Mouse (Mus musculus): ENCODE data around the gene Rab33b. TPM values are rescaled to one million over a fixed set of nuclear protein-coding genes. Genes with fewer than 3 reads are reported as not detected.
A peak's percentile ranks its signal among the peaks of the same experiment; 100 is the strongest.
"Not testable (repeated sequence)": the region's sequence is repeated elsewhere in the genome, so short reads cannot be mapped to it uniquely, and the experiment has no call there.

Rab33b gene
- 12.8 and 14.1 TPM in 2 replicates for polyA plus RNA-seq (2016; fragmentation: Nextera tagmentation; extraction: Ambion mirVana)

DNA sequence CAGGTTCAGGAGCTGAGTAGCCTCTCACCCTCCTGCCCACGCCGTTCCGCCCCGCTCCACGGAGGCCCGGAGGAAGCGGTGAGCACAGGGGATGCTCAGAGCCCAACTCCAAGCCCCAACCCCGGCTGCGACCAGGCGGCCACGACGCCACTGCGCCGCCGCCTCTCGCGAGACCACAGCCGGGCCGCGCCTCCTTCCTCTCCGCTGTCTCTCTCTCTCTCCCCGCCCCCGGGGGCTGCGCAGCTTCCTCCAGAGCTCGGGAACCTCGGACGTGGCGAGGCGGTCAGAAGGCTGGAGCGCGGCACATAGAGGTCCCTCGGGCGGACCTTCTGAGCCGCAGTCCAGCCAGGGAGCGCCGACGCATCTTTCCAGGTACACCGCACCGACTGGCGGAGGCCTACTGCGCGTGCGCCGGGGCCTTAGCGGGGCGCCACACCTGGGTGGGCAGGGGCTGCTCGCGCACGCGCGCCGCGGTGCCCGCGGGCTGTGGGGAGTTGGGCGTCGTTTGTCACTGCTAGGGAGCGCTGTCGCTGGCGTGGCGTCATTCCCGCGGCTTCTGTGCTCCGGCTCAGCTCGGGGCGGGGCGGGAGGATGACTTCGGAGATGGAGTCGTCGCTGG, at the start of gene Rab33b:
Gene Rab33b (plus strand): TSS at position 180 of the 619 bp plus-strand sequence.
- peaks cover 17% of the 10 kb centered on the region for H3K36me3 ChIP-seq
- no peaks in the 10 kb centered on the region for H3K27me3 ChIP-seq (ENCODE audit: low read depth, poor library complexity, severe bottlenecking)
- WGBS = under 1% methylated on average over 70 of the region's 70 CpGs

GRCm38 (mm10) chr3:51434364-51434763, 49.4 kb upstream of the Rab33b start:
- H3K27me3 ChIP-seq (ENCODE audit: low read depth, poor library complexity, severe bottlenecking); H3K4me3 ChIP-seq; H3K9me3 ChIP-seq (replicated peaks); H3K27ac ChIP-seq (replicated peaks); DNase-seq (ENCODE audit: low spot score); H3K4me1 ChIP-seq: not testable (repeated sequence)
- 85% methylated on average over 5 of the region's 5 CpGs for WGBS
- peaks cover 56% of the 10 kb centered on the region for H3K36me3 ChIP-seq

More for the DNA sequence above, at the start of gene Rab33b:
- Histone ChIP-seq H3K4me3 (peak within 1 kb of the TSS; percentile 82), H3K27ac (replicated peaks) (peak within 1 kb of the TSS; percentile 93), H3K4me1 (peaks cover 27% of the 10 kb centered on the region), H3K9me3 (replicated peaks) (no peaks in the 10 kb centered on the region)
- peak; percentile 95 for DNase-seq (ENCODE audit: low spot score)

GRCm38 (mm10) chr3:51434871-51435595, 48.7 kb upstream of the Rab33b start:
- H3K9me3 ChIP-seq (replicated peaks) = no peaks in the 10 kb centered on the region; the same call in 1 of the 2 replicates
- no peak overlapping the region for H3K27ac ChIP-seq (replicated peaks)
- 94% methylated on average over 3 of the region's 3 CpGs for WGBS
- H3K4me1 ChIP-seq = no peaks in the 10 kb centered on the region
- no peak for DNase-seq (ENCODE audit: low spot score)
- no peak overlapping the region for H3K4me3 ChIP-seq
- peaks cover 61% of the 10 kb centered on the region for H3K36me3 ChIP-seq
- H3K27me3 ChIP-seq (ENCODE audit: low read depth, poor library complexity, severe bottlenecking) = no peaks in the 10 kb centered on the region

GRCm38 (mm10) chr3:51468530-51468929, 15.2 kb upstream of the Rab33b start:
- WGBS = 96% methylated on average over 2 of the region's 2 CpGs
- H3K4me3 ChIP-seq = no peak overlapping the region
- peaks cover 98% of the 10 kb centered on the region for H3K36me3 ChIP-seq
- no peaks in the 10 kb centered on the region for H3K4me1 ChIP-seq
- H3K27ac ChIP-seq (replicated peaks) = no peak overlapping the region
- DNase-seq (ENCODE audit: low spot score) = no peak
- H3K27me3 ChIP-seq (ENCODE audit: low read depth, poor library complexity, severe bottlenecking) = no peaks in the 10 kb centered on the region
- H3K9me3 ChIP-seq (replicated peaks) = no peaks in the 10 kb centered on the region

GRCm38 (mm10) chr3:51475706-51476105, 8.0 kb upstream of the Rab33b start:
- Histone ChIP-seq H3K36me3 (peaks cover 51% of the 10 kb centered on the region), H3K4me3 (no peak overlapping the region), H3K4me1 (no peaks in the 10 kb centered on the region), H3K27me3 (ENCODE audit: low read depth, poor library complexity, severe bottlenecking) (no peaks in the 10 kb centered on the region), H3K27ac (replicated peaks) (no peak overlapping the region), H3K9me3 (replicated peaks) (no peaks in the 10 kb centered on the region)
- no peak for DNase-seq (ENCODE audit: low spot score)
- WGBS = 86% methylated on average over 4 of the region's 4 CpGs

DNA sequence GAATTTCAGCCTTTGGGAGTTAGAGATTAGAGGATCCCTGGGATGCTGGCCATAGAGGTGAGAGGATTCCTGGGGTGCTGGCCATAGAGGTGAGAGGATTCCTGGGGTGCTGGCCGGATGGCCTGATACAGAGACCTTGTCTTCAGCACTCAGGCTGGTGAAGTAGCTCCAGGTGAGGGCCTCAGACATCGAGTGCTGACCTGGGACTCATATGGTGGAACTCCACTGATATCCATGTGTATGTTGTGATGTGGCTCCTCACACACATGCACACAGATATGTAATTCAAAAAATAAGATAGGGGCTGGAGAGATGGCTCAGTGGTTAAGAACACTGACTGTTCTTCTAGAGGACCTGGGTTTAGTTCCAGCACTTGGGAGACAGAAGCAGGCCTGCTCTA, 3.8 kb upstream of the Rab33b start:
- no peak overlapping the region for H3K27ac ChIP-seq (replicated peaks)
- peaks cover 18% of the 10 kb centered on the region for H3K4me1 ChIP-seq
- H3K27me3 ChIP-seq (ENCODE audit: low read depth, poor library complexity, severe bottlenecking) = no peaks in the 10 kb centered on the region
- no peak overlapping the region for H3K4me3 ChIP-seq
- peaks cover 10% of the 10 kb centered on the region for H3K36me3 ChIP-seq
- no peak for DNase-seq (ENCODE audit: low spot score)
- WGBS = 49% methylated on average over 2 of the region's 2 CpGs
- no peaks in the 10 kb centered on the region for H3K9me3 ChIP-seq (replicated peaks)

DNA sequence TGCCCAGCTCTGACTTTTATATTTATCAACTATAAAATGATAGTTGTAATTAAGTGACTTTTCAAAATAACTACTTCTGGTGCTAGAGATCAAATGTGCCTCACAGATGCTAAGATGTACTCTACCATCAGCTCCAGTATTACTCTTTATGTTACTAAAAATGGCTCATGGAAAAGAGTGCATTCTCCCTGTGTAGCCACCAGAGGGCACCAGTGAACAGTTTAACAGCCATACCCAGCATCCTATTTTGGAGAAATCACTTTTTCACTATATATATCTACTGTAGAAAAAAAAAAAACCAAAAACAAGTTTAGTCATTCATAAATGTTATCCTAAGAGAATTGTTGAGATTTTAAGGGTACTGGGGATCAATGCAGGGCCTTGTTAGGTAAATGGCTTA, 2.7 kb upstream of the Rab33b start:
- Histone ChIP-seq H3K27me3 (ENCODE audit: low read depth, poor library complexity, severe bottlenecking) (no peaks in the 10 kb centered on the region), H3K27ac (replicated peaks) (no peak overlapping the region), H3K4me3 (no peak overlapping the region), H3K9me3 (replicated peaks) (no peaks in the 10 kb centered on the region), H3K36me3 (peaks cover 4% of the 10 kb centered on the region; the same call in 1 of the 2 replicates), H3K4me1 (peaks cover 27% of the 10 kb centered on the region)
- peak; percentile 47 for DNase-seq (ENCODE audit: low spot score)

DNA sequence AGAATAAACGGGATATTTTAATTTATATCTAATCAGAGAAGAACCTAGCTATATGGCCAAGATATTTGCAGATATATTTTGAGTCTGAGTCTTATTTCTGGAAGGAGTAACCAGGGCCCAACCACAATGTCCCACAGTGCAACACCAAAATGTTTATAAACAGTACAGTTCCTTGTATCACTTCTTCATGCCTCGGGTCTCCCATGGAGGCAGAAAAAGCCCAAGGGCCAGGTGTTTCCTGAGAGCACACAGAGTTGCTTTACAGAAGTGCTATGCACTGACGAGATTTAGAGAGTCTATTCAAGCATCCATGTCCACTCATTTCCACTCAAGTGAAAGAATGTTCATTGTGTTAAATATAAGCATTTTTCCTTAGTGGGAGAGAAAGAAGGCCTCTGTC, 1.8 kb upstream of the Rab33b start:
- DNase-seq (ENCODE audit: low spot score) = no peak
- Histone ChIP-seq H3K4me3 (no peak overlapping the region), H3K27ac (replicated peaks) (no peak overlapping the region), H3K36me3 (peaks cover 5% of the 10 kb centered on the region; the same call in 1 of the 2 replicates), H3K4me1 (peaks cover 27% of the 10 kb centered on the region), H3K9me3 (replicated peaks) (no peaks in the 10 kb centered on the region), H3K27me3 (ENCODE audit: low read depth, poor library complexity, severe bottlenecking) (no peaks in the 10 kb centered on the region)
- 62% methylated on average over 3 of the region's 3 CpGs for WGBS

DNA sequence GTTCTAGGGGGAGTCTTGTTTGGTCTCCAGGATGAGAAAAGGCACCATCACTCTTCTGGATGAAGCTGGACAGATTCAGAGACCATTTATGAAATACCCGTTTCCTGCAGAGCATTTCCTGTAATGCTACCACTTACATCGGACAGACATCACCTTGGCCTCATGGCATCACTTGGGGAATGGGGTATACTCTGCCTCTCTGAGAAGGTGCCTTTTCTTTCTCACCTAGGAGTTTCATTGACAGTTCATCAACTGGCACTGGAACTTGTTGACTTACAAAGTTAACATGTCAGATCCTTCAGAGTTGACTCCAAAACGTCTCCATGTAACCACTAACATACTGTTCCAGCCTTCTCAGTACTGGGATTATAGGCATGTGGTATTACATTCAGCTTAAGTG, 939 bp upstream of the Rab33b start:
- DNase-seq (ENCODE audit: low spot score) = no peak
- H3K4me1 ChIP-seq = peaks cover 27% of the 10 kb centered on the region
- WGBS = 86% methylated on average over 3 of the region's 3 CpGs
- H3K4me3 ChIP-seq = peak overlapping the region; percentile 82
- no peaks in the 10 kb centered on the region for H3K27me3 ChIP-seq (ENCODE audit: low read depth, poor library complexity, severe bottlenecking)
- H3K9me3 ChIP-seq (replicated peaks) = no peaks in the 10 kb centered on the region
- peaks cover 9% of the 10 kb centered on the region; the same call in 1 of the 2 replicates for H3K36me3 ChIP-seq
- no peak overlapping the region for H3K27ac ChIP-seq (replicated peaks)

- Histone ChIP-seq H3K4me1 (peaks cover 27% of the 10 kb centered on the region), H3K9me3 (replicated peaks) (no peaks in the 10 kb centered on the region), H3K27me3 (ENCODE audit: low read depth, poor library complexity, severe bottlenecking) (no peaks in the 10 kb centered on the region), H3K27ac (replicated peaks) (peak overlapping the region; percentile 93), H3K36me3 (peaks cover 17% of the 10 kb centered on the region), H3K4me3 (peak overlapping the region; percentile 82)
- under 1% methylated on average over 33 of the region's 33 CpGs for WGBS
- DNase-seq (ENCODE audit: low spot score) = no peak
Measured at GRCm38 (mm10) chr3:51484370-51484769, 650 bp downstream of the Rab33b start.

GRCm38 (mm10) chr3:51485347-51485746, 1.6 kb downstream of the Rab33b start:
- no peaks in the 10 kb centered on the region for H3K9me3 ChIP-seq (replicated peaks)
- no peak overlapping the region for H3K27ac ChIP-seq (replicated peaks)
- peak overlapping the region; percentile 82 for H3K4me3 ChIP-seq
- WGBS = 89% methylated on average over 4 of the region's 4 CpGs
- H3K4me1 ChIP-seq = peaks cover 27% of the 10 kb centered on the region
- peaks cover 17% of the 10 kb centered on the region for H3K36me3 ChIP-seq
- no peak for DNase-seq (ENCODE audit: low spot score)
- H3K27me3 ChIP-seq (ENCODE audit: low read depth, poor library complexity, severe bottlenecking) = no peaks in the 10 kb centered on the region

- Histone ChIP-seq H3K4me1 (peaks cover 27% of the 10 kb centered on the region), H3K36me3 (peaks cover 17% of the 10 kb centered on the region), H3K9me3 (replicated peaks) (no peaks in the 10 kb centered on the region), H3K4me3 (no peak overlapping the region), H3K27ac (replicated peaks) (no peak overlapping the region), H3K27me3 (ENCODE audit: low read depth, poor library complexity, severe bottlenecking) (no peaks in the 10 kb centered on the region)
- no peak for DNase-seq (ENCODE audit: low spot score)
- WGBS = 91% methylated on average over 4 of the region's 4 CpGs
Measured at GRCm38 (mm10) chr3:51486491-51487195, 2.9 kb downstream of the Rab33b start.

All from midbrain, embryonic 10.5 days (tissue).